Mouse (Mus musculus) liver, embryonic 14.5 days (tissue): Measurements from ENCODE around the gene Tada1.

Source experiments
- CTCF ChIP-seq: IDR thresholded peaks from 2 replicates; pipeline ENCODE4 v1.5.1; 2016; ENCODE audit warnings: antibody characterized with exemption, low read depth, control low read depth
- EP300 ChIP-seq: IDR thresholded peaks from 2 replicates; pipeline ENCODE4 v1.6.1; 2016; ENCODE audit warnings: antibody characterized with exemption, low read depth

- TF ChIP-seq CTCF (no peak), EP300 (no peak)
Observed at GRCm38 (mm10) chr1:166361842-166362241, 17.1 kb upstream of the Tada1 start.
